Mouse (Mus musculus) stomach, postnatal 0 days (tissue): ENCODE measurements around the gene Amn1. TPM values are rescaled to one million over a fixed set of nuclear protein-coding genes. Genes with fewer than 3 reads are reported as not detected.

Source experiments
- ATAC-seq: fragments of 200-750 bp; cut with Nextera tagmentation; 2 replicates; pipeline ENCODE4 v1.8.0; 2017; ENCODE audit not compliant: low FRiP score, low TSS enrichment
- DNase-seq: peaks from one replicate; pipeline ENCODE4 v3.0.0-alpha.2; 2016; ENCODE audit warnings: low spot score
- H3K27ac ChIP-seq: fragments of 300-500 bp; sonication (generic); replicated peaks from 2 replicates; pipeline ENCODE4 v1.5.1; 2014; ENCODE audit warnings: mild to moderate bottlenecking, control low read depth
- H3K27me3 ChIP-seq: fragments of 300-500 bp; sonication (generic); 2 replicates; pipeline ENCODE4 v1.6.1; 2014; ENCODE audit warnings: low read length; ENCODE audit not compliant: control insufficient read depth, insufficient read depth
- H3K36me3 ChIP-seq: fragments of 300-500 bp; sonication (generic); 2 replicates; pipeline ENCODE4 v1.6.1; 2014; ENCODE audit warnings: low read length, mixed read lengths; ENCODE audit not compliant: control insufficient read depth, insufficient read depth
- H3K4me1 ChIP-seq: fragments of 300-500 bp; sonication (generic); replicated peaks from 2 replicates; pipeline ENCODE4 v1.6.1; 2014; ENCODE audit warnings: antibody characterized with exemption; ENCODE audit not compliant: control insufficient read depth, insufficient read depth
- H3K4me2 ChIP-seq: fragments of 300-500 bp; sonication (generic); replicated peaks from 2 replicates; pipeline ENCODE4 v1.6.1; 2014; ENCODE audit warnings: low read depth, mild to moderate bottlenecking, control low read depth, moderate library complexity
- H3K4me3 ChIP-seq: fragments of 300-500 bp; sonication (generic); 2 replicates; pipeline ENCODE4 v1.5.1; 2014; ENCODE audit warnings: low read depth, low read length, control low read depth
- H3K9ac ChIP-seq: fragments of 300-500 bp; sonication (generic); 2 replicates; pipeline ENCODE4 v1.6.1; 2014; ENCODE audit warnings: mild to moderate bottlenecking, low read length, control low read depth, mixed read lengths
- H3K9me3 ChIP-seq: fragments of 300-500 bp; sonication (generic); 2 replicates; pipeline ENCODE4 v1.6.1; 2016; ENCODE audit warnings: low read length; ENCODE audit not compliant: control insufficient read depth
- CTCF ChIP-seq: IDR thresholded peaks from 2 replicates; pipeline ENCODE4 v1.5.1; 2016; ENCODE audit warnings: antibody characterized with exemption, low read depth, mild to moderate bottlenecking, moderate library complexity
- EP300 ChIP-seq: optimal IDR thresholded peaks from 2 replicates; pipeline ENCODE3; 2016; ENCODE audit warnings: antibody characterized with exemption
- WGBS: fragments of 180-500 bp; shearing (Covaris S2); extraction: QIAGEN DNeasy Blood & Tissue Kit; methylation state at CpG from one replicate; pipeline ENCODE4 v1.1.7; 2014; 5-methylcytosine and 5-hydroxymethylcytosine counted together
- polyA plus RNA-seq: library from polyadenylated mRNA; unstranded; fragments of >200 nt; fragmentation: Nextera tagmentation; extraction: Ambion mirVana; gene quantifications from 2 replicates; pipeline ENCODE4 v1.2.1, GENCODE M21; 2015

Gene Amn1
- polyA plus RNA-seq, 1 experiment from 2014 or later = 20.1 TPM

DNA sequence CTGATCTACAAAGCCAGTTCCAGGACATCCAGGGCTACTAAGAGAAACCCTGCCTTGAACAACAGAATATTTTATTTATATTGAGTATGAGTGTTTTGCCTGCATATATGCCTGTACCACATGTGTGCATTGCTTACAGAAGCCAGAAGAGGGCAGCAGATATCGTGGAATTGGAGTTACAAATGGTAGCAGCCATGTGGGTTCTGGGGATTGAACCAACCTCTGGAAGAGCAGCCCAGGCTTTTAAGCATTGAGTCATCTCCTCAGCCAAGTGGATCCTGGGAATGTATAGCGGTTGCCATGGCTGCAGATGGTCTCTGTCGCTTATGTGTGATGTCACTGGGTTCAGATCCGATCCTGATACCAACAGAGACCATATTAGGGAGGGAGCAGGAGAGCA, 61.8 kb downstream of the Amn1 start:
- WGBS = 77% methylated on average over 4 of the region's 4 CpGs
- TF ChIP-seq EP300 (no peak), CTCF (peak; percentile 60)
- no peak overlapping the region for H3K27ac ChIP-seq
- no peak for DNase-seq
- no peak overlapping the region for H3K9ac ChIP-seq
- H3K27me3 ChIP-seq = no peaks in the 10 kb centered on the region
- H3K4me1 ChIP-seq = no peaks in the 10 kb centered on the region
- H3K4me2 ChIP-seq = no peak overlapping the region
- no peak overlapping the region for H3K4me3 ChIP-seq
- H3K36me3 ChIP-seq = no peaks in the 10 kb centered on the region
- ATAC-seq = 0 out of 2 replicates have a peak, but pooled peaks have one; percentile 26
- no peaks in the 10 kb centered on the region for H3K9me3 ChIP-seq

DNA sequence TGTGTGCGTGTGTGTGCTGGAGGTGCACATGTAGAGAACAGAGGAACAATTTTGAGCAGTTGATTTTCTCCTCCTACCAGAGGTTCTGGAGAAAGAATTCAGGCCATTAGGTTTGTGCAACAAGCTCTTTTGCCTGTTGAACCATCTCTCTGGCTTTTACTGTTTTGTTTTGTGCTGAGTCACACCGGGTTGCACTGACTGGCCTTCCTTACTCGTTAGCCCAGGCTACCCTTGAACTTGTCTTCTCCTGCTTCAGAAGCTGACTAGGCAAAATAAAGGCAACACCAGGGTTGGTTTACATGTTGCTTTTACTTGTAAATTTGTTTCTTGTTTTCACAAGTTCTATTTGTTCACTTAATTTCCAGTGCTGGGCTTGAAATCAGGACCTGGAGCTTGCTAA, 65.5 kb downstream of the Amn1 start:
- H3K27me3 ChIP-seq = no peaks in the 10 kb centered on the region
- H3K4me1 ChIP-seq = no peaks in the 10 kb centered on the region
- H3K27ac ChIP-seq = no peak overlapping the region
- H3K4me3 ChIP-seq = no peak overlapping the region
- no peaks in the 10 kb centered on the region for H3K36me3 ChIP-seq
- TF ChIP-seq EP300 (no peak), CTCF (no peak)
- no peak for DNase-seq
- WGBS = 79% methylated on average over 3 of the region's 3 CpGs
- no peaks in the 10 kb centered on the region for H3K9me3 ChIP-seq
- H3K9ac ChIP-seq = no peak overlapping the region
- no peak overlapping the region for H3K4me2 ChIP-seq
- ATAC-seq = no peak

DNA sequence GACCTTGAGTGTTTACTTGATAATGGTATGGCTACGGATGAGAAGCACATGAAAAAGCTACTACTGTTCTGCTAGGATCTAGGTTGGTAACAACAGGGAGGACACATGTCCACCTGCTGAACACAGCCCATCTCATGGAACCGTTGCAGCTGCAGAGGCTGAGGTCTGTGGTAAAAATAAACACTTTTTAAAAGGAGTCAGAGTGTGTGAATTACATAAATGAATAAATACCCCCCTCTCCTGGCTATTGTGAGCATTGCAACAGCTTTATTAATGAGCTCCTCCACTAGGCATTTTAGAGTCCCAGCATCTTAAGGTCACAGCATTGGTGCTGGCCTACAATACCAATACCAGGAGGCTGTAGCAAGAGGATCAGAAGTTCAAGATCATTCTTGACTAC, 68.7 kb downstream of the Amn1 start:
- WGBS = 14% methylated on average over 2 of the region's 2 CpGs
- no peaks in the 10 kb centered on the region for H3K4me1 ChIP-seq
- no peaks in the 10 kb centered on the region for H3K27me3 ChIP-seq
- peak; percentile 61 for ATAC-seq
- H3K4me2 ChIP-seq = no peak overlapping the region
- no peak overlapping the region for H3K4me3 ChIP-seq
- no peaks in the 10 kb centered on the region for H3K36me3 ChIP-seq
- peak; percentile 85 for TF ChIP-seq CTCF
- no peak for TF ChIP-seq EP300
- DNase-seq = peak; percentile 32
- no peak overlapping the region for H3K27ac ChIP-seq
- no peaks in the 10 kb centered on the region for H3K9me3 ChIP-seq
- H3K9ac ChIP-seq = no peak overlapping the region

DNA sequence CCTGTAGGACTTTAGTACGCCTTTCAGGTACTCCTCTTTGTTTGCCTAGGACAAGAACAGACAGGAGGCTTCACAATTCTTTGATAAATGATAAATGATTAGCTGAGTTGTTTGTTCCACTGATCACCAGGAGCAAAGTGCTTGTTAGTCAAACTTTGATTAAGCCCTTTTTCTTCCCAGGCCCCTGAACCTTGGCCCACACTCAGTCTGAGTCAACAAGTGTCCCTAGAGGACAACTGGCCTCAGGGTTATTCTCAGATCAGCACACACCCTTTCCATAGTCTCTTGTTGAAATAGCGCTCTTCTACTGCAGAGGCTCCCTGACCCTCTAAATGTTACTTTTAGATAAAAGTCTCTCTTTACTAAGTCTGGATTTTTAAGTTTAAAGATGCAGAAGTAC, 69.6 kb downstream of the Amn1 start:
- Histone ChIP-seq H3K9me3 (no peaks in the 10 kb centered on the region), H3K27me3 (no peaks in the 10 kb centered on the region), H3K36me3 (no peaks in the 10 kb centered on the region), H3K9ac (no peak overlapping the region), H3K4me3 (no peak overlapping the region), H3K27ac (no peak overlapping the region), H3K4me1 (no peaks in the 10 kb centered on the region), H3K4me2 (no peak overlapping the region)
- peak; percentile 46 for DNase-seq
- ATAC-seq = peak; percentile 86
- TF ChIP-seq CTCF (no peak), EP300 (no peak)
- WGBS = 35% methylated on average over 2 of the region's 2 CpGs

DNA sequence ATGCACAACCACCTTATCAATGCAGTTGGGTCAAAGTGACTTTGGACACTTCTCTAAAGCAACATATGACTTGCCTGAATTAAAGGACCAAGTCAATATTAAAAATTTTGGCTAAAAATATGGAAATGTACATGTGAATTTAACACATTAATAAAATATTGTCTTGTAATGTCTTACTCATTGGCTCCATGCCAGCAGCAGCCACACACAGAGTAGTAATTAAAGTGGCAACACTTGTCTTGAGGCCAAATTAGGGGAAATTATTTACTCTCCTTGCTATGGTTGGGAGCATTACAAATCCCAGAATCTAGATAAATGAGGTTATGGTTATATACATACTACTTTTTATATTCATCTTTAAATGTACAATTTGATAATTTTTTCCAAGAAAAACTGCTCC, 71.5 kb downstream of the Amn1 start:
- ATAC-seq (no peak), DNase-seq (no peak)
- H3K4me1 ChIP-seq = no peaks in the 10 kb centered on the region
- H3K4me3 ChIP-seq = no peak overlapping the region
- no peak overlapping the region for H3K4me2 ChIP-seq
- TF ChIP-seq CTCF (no peak), EP300 (no peak)
- H3K9me3 ChIP-seq = no peaks in the 10 kb centered on the region
- H3K9ac ChIP-seq = no peak overlapping the region
- H3K36me3 ChIP-seq = no peaks in the 10 kb centered on the region
- no peak overlapping the region for H3K27ac ChIP-seq
- H3K27me3 ChIP-seq = no peaks in the 10 kb centered on the region

DNA sequence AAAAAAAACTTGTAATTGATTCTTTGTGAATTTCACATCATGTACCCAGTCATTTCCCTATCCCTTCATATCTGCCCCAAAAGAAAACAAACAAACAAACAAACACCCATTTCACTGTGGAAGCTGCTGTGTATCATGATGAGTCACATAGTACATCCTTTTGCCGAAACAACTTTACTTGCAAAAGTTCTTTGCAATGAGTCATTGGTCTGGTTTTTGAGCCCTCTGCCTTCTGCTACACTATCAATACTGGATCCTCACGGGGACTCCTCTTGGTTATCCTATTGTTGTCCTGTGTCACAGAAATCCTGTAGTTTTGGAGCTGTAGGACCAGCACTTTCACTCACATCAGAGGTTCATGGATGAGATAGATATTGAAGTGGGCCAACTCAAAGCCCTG, 79.6 kb downstream of the Amn1 start:
- no peak for ATAC-seq
- WGBS = 84% methylated on average over 2 of the region's 2 CpGs
- TF ChIP-seq EP300 = no peak
- no peak for TF ChIP-seq CTCF

More for the DNA sequence above, 79.6 kb downstream of the Amn1 start:
- H3K4me2 ChIP-seq = no peak overlapping the region
- no peaks in the 10 kb centered on the region for H3K4me1 ChIP-seq
- no peaks in the 10 kb centered on the region for H3K36me3 ChIP-seq
- H3K9ac ChIP-seq = no peak overlapping the region
- H3K9me3 ChIP-seq = no peaks in the 10 kb centered on the region
- no peak overlapping the region for H3K27ac ChIP-seq
- DNase-seq = no peak
- no peak overlapping the region for H3K4me3 ChIP-seq
- H3K27me3 ChIP-seq = no peaks in the 10 kb centered on the region
